Mouse (Mus musculus) right cerebral cortex, postnatal 10 days (tissue): ENCODE results near the gene Pdss2.
"Not testable (repeated sequence)": the region's sequence is repeated elsewhere in the genome, so short reads cannot be mapped to it uniquely, and the experiment has no call there.

Source experiments
- DNase-seq, 2 experiments: peaks; one replicate each; pipeline ENCODE4 v3.0.0; 2021; ENCODE audit warnings: low spot score in 2 of 2

The Pdss2 gene

DNA sequence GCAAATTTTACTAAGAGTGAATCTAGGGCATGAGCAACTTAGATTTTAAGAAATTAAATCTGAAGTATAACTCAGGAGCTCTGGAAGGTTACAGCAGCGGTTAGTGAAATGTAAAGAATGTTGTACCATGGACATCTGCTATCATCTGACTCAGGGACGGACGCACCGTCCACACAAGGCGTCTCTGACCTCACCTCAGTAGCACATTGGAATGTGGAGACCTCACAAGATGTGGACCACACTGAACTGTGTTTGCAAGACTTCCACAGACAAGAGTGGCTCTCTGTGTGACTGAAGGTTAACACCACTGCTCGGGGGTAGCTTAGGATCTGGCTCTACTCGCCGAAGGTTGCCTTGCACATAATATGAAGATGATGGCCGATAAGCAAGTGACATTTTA, 151.7 kb downstream of the Pdss2 start:
- DNase-seq: no peak

DNA sequence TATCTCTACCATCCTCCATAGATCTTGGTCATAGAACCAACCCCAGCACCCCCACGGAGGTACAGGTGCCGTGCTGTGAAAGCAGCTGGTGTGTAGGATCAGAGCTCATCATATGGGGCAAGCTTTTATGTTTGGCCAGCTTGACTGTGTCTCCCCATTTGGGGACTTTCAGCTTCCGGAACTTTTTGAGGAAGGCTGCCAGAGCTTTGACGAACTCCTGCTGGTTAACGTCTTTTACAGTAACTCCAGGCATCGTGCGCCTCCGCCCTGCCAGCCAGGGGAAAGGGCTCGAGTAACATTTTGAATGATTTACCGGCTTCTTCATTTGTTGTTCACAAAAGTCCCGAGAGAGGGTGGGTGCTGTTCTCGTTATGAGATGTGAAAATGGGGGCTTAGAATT, 152.4 kb downstream of the Pdss2 start:
- no peak for DNase-seq

DNA sequence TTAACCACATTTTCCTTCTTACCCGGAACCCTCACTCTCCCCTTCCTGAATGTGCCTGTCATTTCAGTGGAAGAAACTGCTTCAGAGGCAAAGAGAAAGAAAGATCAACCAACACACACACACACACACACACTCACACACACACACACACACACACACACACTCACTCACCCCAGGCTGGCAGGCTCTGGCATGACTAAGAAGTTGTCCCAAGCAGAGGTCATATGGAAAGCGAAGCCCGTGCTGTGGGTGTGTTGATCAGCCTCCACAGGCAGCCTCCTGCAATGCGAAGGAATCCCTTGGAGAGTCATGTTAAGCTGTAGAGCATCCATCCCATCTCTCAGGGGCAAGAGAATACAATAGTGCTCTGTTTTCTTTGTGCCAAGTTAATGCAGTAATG, 154.0 kb downstream of the Pdss2 start:
- no peak for DNase-seq

DNA sequence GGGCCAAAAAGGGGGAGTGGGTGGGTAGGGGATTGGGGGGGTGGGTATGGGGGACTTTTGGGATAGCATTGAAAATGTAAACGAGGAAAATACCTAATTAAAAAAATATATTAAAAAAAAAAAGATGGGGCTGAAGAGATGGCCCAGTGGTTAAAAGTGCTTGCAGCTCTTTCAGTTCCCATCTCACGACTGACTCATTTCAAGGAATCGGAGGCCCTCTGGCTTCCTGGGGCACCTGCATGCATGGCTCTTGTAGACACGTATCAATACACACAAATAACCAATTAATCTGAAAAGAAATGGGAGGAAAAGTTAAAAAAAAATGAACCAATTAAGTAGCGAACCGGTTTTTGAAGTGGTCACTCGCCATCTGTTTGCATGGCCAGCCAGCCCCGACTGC, 155.5 kb downstream of the Pdss2 start:
- DNase-seq: no peak

DNA sequence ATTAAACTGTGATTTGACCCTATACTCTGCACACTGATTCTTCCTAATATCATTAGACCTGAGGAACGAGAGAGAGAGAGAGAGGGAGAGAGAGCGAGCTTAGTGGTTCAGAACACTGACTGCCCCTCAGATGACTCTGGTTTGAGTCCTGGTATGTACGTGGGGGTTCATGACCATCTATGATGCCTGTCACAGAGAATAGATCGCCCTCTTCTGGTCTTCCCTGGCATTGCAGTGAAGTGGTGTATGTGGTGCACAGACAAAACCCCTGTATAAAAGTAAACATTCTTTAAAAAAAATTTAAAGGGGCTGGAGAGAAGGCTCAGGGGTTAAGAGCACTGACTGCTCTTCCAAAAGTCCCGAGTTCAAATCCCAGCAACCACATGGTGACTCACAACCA, 157.0 kb downstream of the Pdss2 start:
- DNase-seq: peak in 1 of 2 experiments; percentile 38

DNA sequence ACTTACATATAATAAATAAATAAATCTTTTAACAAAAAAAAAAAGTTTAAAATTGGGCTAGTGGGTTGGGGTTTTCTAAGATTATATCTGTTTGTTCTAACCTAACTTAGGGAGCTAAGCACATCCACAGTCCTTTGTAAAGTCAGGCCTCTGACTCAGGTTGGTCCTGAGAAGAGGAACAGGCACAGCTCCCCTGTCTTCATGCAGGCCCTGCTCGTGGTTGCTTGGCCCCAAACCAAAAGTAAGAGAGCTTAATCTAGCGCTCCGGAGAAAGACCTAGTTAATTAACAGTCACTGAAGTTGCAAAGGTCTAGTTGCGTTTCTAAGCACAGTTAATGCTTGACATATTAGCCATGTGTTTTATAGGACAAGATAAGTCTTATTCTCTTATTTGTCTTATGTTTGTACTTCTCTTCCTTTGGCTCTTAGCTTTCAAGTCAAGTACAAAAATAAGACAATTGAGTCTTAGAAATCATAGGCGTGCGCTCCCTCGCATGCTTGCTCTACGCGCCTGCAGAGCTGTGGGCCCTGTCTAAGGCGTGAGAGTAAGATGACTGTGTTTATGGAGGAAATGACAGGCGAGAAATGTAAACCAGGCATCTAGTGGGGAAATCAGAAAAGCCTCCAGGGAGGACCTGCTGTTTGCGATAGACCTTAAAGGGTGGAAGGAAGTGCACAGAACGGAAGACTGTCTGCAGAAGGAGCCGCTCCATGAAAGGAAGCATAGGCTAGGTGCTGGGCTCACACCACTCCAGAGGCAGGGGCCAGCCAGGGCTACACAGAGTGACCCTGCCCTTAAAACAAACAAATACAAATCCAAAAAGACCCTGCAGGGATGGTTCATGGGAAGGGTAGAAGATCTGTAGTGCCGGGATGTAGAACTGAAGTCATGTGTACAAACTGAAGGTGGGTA, 157.7 kb downstream of the Pdss2 start:
- DNase-seq: no peak

DNA sequence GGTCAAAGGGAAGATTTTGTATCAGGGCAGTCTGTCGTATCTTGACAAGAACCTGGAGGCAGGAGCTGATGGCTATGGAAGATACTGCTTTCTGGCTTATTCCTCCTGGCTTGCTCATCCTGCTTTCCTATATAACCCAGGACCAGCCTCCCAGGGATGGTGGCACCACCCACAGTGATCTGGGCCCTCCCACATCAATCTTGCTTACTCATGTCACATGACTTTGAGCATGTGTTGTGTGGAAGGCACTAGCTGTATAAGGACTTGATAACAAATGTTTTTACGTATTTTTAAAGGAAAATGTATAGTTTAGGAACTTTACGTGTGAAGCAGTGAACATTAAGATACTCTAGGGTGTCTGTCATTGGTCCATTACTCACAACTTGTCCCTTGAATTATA, 161.4 kb downstream of the Pdss2 start:
- DNase-seq: no peak

DNA sequence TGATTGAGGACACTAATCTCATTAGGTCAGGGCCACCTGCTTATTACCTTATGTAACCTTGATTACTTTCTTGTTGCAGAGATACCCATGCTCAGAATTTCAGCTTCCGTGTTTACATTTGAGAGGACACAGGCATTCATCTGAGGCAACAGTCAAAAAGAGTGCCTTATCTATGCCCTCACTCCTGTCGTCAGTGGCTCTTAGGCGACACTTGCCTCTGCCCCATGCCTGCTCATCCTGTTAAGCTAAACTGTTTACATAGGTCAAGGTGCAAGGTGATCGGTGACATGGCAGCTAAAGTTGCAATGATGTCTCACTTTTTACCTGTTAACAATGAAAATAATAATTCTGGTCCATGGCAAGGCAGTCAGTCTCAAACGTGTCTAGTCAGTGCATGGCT, 163.3 kb downstream of the Pdss2 start:
- DNase-seq: no peak

DNA sequence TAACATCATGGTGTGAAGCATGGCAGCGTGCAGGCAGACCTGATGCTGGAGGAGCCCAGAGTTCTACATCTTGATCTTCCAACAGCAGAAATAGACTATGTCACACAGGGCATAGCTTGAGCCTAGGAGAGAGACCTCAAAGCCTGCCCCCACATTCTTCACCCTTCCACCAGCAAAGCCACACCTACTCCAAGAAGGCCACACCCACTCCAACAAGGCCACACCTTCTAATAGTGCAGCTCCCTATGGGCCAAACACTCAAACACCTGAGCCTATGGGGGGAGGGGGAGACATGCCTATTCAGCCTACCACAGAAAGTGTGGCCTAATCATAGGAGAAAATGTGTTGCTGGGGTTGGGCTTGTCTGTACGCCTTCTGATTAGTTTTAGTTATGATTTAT, 171.6 kb downstream of the Pdss2 start:
- no peak for DNase-seq

DNA sequence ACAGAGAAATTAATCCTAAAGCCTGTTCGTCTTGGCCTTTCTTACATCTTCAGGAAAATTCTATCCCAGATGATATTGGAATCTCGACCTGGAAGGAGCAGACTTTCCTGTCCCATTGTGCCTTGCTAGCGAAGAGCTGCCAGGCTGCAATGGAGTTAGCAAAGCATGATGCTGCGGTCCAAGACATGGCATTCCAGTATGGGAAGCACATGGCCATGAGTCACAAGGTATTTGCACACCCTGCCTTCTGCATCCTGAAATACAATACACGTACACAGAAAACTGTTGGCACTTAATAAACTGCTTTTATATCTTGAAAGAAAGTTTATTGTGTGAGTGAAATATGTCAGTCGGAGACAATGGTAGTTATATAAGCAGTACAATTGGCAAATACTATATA, 172.5 kb downstream of the Pdss2 start:
- no peak for DNase-seq

DNA sequence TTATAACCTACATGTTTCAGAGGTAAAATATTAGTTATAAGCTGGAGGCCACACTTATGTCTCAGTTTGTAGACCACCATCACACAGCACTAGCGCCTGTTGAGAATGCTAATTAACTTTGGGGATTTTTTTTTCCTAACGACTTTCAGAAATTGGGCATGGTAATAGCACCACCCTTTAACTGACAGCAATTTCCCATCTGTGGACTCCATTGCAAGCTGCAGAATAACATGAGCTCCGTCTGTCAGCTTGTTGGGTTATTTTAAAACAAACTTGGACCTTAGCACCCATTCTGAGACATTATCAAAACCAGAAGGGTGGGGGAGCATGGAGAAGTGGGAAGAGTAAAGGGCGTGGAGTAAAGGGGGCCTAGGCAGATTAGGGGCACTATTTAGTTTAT, 174.5 kb downstream of the Pdss2 start:
- DNase-seq: no peak

DNA sequence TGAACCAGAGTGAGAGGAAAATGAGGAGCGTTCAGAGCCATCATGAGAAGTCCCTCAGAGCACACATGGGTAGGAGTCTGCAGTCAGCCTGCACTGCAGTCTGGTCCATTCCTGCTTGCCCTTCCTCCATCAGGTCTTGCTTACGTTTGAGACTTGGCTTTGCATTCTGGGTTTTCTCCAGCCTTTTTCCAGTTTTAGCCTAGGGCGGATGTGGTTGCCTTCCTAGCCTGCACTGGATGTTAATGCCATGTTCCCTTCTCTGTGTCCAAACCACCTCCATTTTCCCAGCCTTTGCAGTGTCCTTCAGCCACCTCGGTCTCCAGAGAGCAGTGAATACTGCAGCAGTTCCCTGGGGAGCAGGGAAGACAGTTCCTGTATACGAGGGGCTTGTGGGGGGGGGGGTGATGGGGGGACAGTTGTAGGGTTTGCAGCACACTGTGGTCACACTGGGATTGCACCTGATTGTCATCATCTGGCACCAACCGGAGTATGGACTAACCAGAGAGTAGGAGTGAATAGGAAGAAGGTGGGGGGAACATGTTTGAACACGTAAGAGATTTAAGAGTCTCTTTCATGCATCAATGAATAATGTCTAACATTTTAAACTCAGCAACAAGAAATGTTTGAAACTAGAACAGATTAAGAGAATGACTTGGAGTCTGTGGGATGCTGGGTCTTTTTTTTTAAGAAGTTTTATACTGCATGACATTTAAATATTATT, 178.5 kb downstream of the Pdss2 start:
- DNase-seq: no peak

DNA sequence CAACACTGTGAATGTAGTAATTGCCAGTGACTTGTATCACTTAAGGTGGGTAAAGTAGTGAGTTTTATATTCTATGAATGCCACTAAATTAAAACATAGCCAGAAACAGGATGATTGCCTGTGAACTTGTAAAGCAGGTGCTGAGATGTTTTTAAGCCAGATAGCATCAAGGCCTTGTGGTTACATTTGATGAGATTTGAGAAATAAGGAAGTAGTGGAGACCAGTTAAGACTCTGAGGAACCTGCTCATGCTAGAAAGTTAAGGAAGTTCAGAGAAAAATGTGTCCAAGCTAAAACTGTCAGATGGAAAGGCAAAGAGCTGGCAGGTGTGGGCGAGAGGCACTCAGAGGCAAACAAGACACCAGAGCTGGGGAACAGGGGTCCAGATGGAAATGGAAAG, 184.8 kb downstream of the Pdss2 start:
- no peak for DNase-seq

DNA sequence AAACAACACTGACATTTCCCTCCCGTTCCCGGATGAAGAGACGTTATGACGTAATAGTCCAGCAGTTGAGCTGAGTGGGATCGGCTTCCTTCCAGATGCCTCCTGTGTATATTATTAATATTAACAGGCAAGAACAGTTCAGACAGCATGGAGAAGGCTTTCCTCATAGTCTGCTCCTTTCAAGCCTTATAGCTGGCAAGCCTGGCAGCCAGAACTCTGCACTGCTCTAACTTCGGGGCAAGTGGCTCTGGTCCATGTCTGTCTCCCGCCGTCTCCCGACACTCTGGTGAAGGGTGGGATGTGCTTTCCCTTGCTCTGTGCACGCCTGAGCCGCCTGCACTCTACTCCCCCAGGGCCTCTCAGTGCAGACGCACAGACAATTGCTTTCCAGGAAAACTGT, 185.6 kb downstream of the Pdss2 start:
- no peak for DNase-seq

DNA sequence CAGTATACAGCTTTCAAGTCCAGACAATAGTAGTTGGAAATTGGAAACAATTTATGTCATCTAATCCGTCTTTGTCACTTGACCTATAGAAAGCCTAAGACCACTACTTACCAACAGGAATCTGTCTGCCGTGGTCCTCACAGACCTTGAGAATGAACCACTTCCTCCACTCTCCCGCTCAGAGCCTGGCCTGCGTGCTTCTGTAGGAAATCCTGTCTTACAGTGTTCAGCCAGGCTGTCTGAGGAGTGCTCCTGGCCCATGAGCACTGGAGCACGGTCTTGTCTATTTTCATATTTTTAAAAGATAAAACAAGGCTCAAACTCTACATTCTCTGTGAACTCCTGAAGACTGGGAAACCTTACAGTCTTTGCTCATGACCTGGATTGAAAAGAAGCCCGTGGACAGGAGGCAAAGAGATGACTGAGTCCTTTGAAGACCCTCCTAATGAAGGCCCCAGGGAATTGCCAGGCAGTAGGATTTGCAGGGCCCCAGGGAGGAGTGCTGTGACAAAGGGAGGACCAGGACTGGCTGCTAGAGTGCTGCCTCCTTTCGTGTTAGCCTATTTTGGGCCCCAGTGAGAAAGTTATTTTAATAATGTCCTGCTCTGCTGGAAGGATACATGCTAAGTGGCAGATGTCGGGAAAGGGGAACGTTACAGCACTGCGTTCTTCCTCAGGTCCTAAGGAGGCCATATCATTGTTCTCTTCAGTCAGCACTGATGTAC, 188.4 kb downstream of the Pdss2 start:
- DNase-seq: no peak

DNA sequence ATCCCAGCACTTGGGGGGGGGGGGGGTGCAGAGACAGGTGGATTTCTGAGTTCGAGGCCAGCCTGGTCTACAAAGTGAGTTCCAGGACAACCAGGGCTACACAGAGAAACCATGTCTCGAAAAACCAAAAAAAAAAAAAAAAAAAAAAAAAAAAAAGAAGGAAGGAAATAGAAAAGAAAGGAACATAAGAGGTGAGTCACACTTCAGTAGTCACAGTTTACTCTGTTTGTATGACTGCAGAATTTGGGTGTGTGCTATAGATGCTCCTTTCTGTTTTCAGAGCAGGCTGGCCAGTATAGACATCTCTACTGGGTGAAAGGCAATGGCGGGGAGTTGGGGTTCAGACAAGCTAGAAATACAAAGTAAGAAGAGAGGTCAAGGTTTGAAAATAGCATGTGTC, 189.9 kb downstream of the Pdss2 start:
- not testable (repeated sequence) for DNase-seq

DNA sequence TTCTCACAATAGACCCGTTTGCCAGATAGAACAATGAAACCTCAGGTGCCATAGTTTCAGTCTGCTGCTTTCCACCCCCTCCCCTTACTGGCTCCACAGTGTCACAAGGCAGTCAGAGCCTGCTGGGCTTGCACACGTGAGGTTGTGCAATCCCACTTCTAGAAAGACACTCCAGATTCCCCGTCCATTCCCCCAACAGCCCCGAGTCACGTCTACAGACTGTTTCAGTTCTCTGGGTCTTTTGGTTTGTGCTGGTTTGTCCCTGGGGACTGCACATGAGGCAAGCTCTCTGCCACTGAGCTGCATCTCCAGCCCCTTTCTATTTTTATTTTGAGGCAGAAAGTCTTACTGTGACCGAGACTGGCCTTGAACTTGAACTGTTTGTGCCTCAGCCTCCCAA, 196.1 kb downstream of the Pdss2 start:
- DNase-seq: no peak

DNA sequence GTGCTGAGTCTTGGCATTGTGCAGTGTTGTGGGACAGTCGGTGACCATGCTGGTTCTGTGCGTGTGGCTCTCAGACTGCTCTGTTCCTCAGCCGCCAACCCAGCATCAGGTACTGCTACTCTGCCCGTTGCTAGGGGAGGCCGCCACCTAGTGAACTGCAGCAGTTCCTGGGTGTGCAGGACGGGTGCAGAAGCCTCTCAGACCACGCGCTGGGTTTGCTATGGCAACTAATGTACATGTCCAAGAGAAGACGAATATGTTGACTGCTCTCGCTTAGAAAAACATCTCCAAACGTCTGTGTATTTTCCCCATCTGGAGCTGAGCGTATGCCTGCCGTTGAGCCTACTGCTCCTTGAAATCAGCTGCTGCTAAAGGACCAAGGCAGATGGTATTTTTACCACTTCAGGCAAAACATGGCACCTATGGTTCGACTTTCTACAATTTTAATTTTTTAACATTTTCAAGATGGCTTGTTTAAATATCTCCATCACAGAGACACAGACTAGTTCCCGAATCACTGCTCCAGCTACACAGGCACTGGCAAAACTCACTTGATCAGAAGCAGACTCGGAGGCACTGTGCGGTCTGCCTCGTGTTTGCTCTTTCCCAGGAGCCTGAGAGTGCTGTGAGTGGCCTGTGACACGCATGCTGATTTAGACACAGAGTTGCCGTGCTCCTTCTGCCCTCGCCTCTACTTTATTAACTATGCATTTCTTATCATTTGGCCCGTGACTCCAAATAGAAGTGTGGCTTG, 199.6 kb downstream of the Pdss2 start:
- peak; percentile 43 to 57 for DNase-seq

DNA sequence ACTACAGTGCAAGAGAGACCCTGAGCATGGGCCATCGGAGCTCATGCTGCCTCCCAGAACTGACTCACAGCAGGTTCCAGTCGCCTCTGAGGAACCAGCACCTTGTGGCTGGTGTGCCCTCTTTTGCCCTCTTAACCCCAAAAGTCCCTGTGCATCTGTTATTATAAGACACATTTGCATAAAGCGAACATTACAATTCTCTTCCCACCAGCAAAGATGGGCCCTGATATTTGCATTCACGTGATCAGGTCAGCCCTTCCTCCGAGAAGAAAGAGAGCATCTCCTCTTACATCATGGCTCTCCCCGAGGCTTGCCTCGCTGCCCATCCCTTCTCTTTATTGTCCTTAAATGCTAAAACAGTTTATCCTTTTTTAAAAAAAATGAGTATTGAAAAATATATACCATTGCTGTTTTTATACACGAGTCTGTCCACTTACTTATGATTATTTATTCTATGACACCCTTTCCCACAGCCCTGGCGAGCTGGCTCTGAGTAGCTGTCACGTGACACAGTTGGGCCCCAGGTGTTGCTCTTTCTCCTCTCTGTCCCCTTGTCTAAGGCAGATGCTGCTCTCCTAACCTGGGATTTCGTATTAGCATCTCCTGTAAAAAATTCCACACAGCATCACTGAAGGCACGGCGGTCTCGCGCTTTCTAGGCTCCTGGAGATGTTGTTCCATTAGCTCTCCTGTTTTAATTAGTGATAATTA, 200.9 kb downstream of the Pdss2 start:
- no peak for DNase-seq

DNA sequence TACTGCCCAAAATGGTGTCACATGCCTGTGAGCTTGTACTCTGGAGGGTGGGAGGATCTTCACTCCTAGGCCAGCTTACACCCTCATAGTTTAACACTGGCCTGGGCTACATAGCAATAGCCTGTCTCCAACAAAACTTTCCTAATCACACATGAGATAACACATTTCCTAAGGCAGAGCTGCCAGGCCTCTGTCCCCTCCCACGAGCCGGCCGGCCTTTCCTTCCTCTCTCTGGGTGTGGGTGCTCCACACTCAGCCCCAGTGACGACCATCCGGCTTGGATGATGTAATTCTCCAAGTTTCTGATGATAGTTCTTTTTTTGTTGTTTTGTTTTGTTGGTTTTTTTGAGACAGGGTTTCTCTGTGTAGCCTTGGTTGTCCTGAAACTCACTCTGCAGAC, 203.3 kb downstream of the Pdss2 start:
- DNase-seq: no peak

DNA sequence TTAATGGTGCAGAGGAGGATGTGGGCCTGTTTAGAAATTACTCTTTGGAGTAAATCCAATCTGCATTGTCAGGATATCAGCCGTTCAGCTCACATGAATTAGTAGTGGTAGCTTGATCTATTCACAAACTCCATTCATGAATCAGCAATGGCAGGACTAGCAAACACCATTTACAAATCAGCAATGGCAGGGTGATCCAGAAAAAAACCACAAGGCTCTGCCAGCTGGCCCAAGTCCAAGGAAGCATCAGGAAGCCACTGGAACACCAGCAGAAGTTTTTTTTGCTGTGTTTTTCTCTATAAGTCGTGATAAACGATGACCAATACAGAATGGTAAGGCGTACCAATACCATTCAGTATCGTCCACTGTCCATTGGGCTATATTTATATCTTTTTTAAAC, 209.3 kb downstream of the Pdss2 start:
- DNase-seq: no peak
